Mouse (Mus musculus): ENCODE data around the gene Dhx29.

GRCm38 (mm10) chr13:112989541-112989940, 62.3 kb downstream of the Dhx29 start:
- TF ChIP-seq POLR2A (IDR thresholded peaks at IDR 0.05; ENCODE audit: control insufficient read depth, extremely low read depth, insufficient read depth, low read length, poor library complexity) (no peak), CTCF (IDR thresholded peaks at IDR 0.05; ENCODE audit: borderline replicate concordance, control insufficient read depth, extremely low read depth, insufficient read depth, low read length, poor library complexity) (no peak)

Measured in thymus, adult 2 months (tissue).